Mouse (Mus musculus) testis, adult 2 months (tissue): ENCODE data around the gene Ndufv2. TPM values are rescaled to one million over a fixed set of nuclear protein-coding genes. Genes with fewer than 3 reads are reported as not detected.

Source experiments
- H3K27ac ChIP-seq: fragments of 200-500 bp; 2 replicates; pipeline ENCODE4 v1.5.1; 2012; ENCODE audit warnings: low read depth, low read length; ENCODE audit not compliant: control insufficient read depth, insufficient read depth
- H3K27me3 ChIP-seq: fragments of 200-500 bp; 2 replicates; pipeline ENCODE4 v1.6.1; 2012; ENCODE audit warnings: mild to moderate bottlenecking, low read length, moderate library complexity; ENCODE audit not compliant: control insufficient read depth, insufficient read depth
- H3K36me3 ChIP-seq: fragments of 200-500 bp; 2 replicates; pipeline ENCODE4 v1.6.1; 2012; ENCODE audit warnings: mild to moderate bottlenecking, low read length; ENCODE audit not compliant: control insufficient read depth, insufficient read depth
- H3K4me1 ChIP-seq: fragments of 200-500 bp; 2 replicates; pipeline ENCODE4 v1.6.1; 2012; ENCODE audit warnings: low read length; ENCODE audit not compliant: control insufficient read depth, insufficient read depth
- H3K4me3 ChIP-seq: fragments of 200-500 bp; 2 replicates; pipeline ENCODE4 v1.5.1; 2012; ENCODE audit warnings: low read depth, mild to moderate bottlenecking, low read length, moderate library complexity, mixed read lengths; ENCODE audit not compliant: control insufficient read depth
- CTCF ChIP-seq: fragments of 200-500 bp; IDR thresholded peaks from 2 replicates; pipeline ENCODE4 v1.5.1; 2012; ENCODE audit warnings: low read depth, mild to moderate bottlenecking, inconsistent platforms, low read length, moderate library complexity; ENCODE audit not compliant: control insufficient read depth, insufficient read depth, insufficient replicate concordance
- POLR2A ChIP-seq: fragments of 200-500 bp; IDR thresholded peaks from 2 replicates; pipeline ENCODE4 v1.6.1; 2012; ENCODE audit warnings: low read depth, mild to moderate bottlenecking, inconsistent platforms, low read length, moderate library complexity; ENCODE audit not compliant: control insufficient read depth
- polyA plus RNA-seq: library from polyadenylated mRNA; depleted of rRNA; stranded (reverse); fragments of >200 nt; gene quantifications from 2 replicates; pipeline ENCODE4 v1.2.3, GENCODE M21; 2012

Gene Ndufv2
- polyA plus RNA-seq, 1 experiment = 152 TPM

DNA sequence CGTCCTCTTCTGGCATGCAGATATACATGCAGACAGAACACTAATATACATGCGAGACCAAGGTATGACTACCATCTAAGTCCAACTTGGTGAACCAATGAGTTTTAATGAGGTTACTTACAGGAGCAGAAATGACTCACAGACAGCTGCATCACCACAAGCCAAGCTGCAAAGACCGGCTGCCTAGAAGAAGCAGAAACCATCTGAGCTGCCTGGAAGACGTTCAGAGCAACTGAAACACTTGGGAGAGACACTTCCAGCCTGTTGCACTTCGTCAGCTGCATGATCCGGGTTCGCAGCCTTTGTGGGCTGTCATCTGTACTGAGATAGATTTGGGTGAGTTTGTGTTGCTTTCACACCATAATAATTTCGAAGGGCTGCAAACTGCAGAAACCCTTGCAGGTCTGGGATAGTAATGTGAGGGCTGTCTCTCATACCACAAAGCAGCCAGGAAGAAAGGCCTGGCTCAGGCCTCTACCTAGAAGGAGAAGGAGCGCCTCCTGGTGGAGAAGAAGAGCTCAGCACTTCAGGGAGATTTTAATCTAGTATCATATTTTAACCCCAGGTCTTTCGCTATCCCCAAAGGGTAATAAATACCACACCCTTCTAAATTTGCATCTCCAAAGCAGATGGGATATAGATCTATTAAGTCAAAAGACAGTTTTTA is 5.4 kb upstream of the Ndufv2 start:
- Histone ChIP-seq H3K36me3 (no peaks in the 10 kb centered on the region), H3K4me3 (no peak overlapping the region), H3K4me1 (peaks cover 6% of the 10 kb centered on the region), H3K27ac (no peak overlapping the region), H3K27me3 (no peaks in the 10 kb centered on the region)
- TF ChIP-seq POLR2A (no peak), CTCF (peak; percentile 47; the same call in 1 of the 2 replicates)

DNA sequence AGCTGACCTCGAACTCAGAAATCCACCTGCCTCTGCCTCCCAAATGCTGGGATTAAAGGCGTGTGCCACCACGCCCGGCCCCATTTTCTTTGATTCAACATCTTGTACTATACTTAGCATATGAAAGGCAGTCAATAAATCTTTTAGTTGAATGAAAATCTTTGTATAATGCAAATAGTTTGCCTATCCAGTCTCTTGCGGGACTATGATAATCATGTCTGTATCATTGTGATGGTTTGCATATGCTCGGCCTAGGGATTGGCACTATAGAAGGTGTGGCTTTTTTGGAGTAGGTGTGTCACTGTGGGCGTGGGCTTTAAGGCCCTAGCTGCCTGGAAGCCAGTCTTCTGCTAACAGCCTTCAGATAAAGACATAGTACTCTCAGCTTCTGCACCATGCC is 2.7 kb upstream of the Ndufv2 start:
- H3K27ac ChIP-seq = no peak overlapping the region
- no peak overlapping the region for H3K4me3 ChIP-seq

DNA sequence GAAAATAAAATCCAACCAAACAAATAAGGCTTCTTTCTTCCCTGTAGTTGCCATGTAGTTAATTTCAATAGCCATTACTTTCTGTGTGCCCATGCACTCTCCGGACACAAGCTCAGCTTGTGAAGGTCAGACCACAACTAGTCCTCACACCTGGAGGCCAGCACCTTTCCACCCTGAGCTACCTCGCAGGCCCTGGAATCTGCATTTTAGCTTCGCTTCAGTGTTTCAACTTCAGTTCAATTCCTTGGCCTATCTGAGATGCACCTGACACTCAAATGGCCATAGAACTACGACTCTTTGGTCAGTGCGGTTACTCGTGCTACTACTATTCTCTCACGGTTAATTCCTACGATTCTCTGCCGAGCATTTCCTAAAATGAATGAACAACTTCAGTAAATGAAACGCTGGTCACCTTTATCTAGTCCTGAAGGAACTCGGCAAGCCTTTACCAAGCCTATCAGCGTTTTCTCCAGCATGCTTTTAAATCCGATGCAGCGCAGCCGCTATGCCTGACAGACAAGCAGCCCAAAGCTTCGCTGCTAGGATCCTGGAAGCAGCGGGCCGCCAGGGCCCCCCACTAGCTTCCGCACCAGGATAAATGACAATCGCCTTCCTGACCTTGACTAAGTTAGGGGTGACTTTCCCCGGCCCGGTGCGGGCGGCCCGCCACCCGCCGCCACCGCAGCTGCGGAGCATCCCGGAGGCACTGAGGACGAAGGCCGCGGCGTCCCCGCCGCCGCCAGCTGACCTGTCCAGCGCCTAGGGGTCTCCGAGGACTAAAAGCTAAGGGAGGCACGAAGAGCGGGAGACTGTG is 586 bp downstream of the Ndufv2 start:
- no peak for TF ChIP-seq CTCF
- no peak for TF ChIP-seq POLR2A
- H3K4me3 ChIP-seq = peak overlapping the region; percentile 99
- peaks cover 5% of the 10 kb centered on the region for H3K4me1 ChIP-seq
- H3K36me3 ChIP-seq = no peaks in the 10 kb centered on the region
- H3K27me3 ChIP-seq = no peaks in the 10 kb centered on the region
- H3K27ac ChIP-seq = peak overlapping the region; percentile 94

More for the DNA sequence above, 2.7 kb upstream of the Ndufv2 start:
- Histone ChIP-seq H3K36me3 (no peaks in the 10 kb centered on the region), H3K4me1 (peaks cover 5% of the 10 kb centered on the region), H3K27me3 (no peaks in the 10 kb centered on the region)
- TF ChIP-seq POLR2A (no peak), CTCF (no peak)

DNA sequence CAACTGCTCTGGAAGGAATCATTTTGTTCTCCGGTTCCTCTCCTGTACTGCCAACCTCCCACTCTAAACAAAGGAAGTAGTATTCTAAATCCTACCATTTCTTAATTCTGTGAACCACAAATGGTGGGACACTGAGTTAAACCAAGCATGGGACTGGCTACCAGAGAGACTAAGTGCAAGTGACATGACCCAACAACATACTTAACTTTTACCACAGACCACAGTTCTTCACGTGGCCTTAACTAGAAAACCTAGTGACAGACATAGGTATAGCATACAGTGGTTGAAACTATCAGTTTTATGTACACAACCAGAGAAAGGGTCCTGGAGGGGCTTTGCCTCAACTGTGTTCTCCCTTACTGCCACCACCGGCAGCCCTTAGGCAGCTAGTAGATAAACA is 8.7 kb downstream of the Ndufv2 start:
- Histone ChIP-seq H3K36me3 (no peaks in the 10 kb centered on the region), H3K27ac (no peak overlapping the region), H3K27me3 (no peaks in the 10 kb centered on the region), H3K4me3 (no peak overlapping the region), H3K4me1 (no peaks in the 10 kb centered on the region)
- TF ChIP-seq CTCF = no peak
- TF ChIP-seq POLR2A = no peak

- H3K27ac ChIP-seq = no peak overlapping the region
- TF ChIP-seq POLR2A = no peak
- TF ChIP-seq CTCF = no peak
- H3K4me1 ChIP-seq = no peaks in the 10 kb centered on the region
- no peaks in the 10 kb centered on the region for H3K27me3 ChIP-seq
- no peak overlapping the region for H3K4me3 ChIP-seq
- H3K36me3 ChIP-seq = no peaks in the 10 kb centered on the region
Observed at GRCm38 (mm10) chr17:66092065-66092464, 9.3 kb downstream of the Ndufv2 start.

GRCm38 (mm10) chr17:66091392-66091791 is 10.0 kb downstream of the Ndufv2 start:
- no peak overlapping the region for H3K27ac ChIP-seq
- no peak overlapping the region for H3K4me3 ChIP-seq
- TF ChIP-seq POLR2A = no peak
- TF ChIP-seq CTCF = no peak
- H3K36me3 ChIP-seq = peaks cover 1% of the 10 kb centered on the region; the same call in 1 of the 2 replicates
- no peaks in the 10 kb centered on the region for H3K4me1 ChIP-seq
- no peaks in the 10 kb centered on the region for H3K27me3 ChIP-seq

GRCm38 (mm10) chr17:66090251-66090650 is 11.1 kb downstream of the Ndufv2 start:
- Histone ChIP-seq H3K27me3 (no peaks in the 10 kb centered on the region), H3K36me3 (peaks cover 1% of the 10 kb centered on the region; the same call in 1 of the 2 replicates), H3K27ac (no peak overlapping the region), H3K4me3 (no peak overlapping the region), H3K4me1 (no peaks in the 10 kb centered on the region)
- TF ChIP-seq CTCF (no peak), POLR2A (no peak)

- no peak overlapping the region for H3K27ac ChIP-seq
- no peaks in the 10 kb centered on the region for H3K27me3 ChIP-seq
- peaks cover 1% of the 10 kb centered on the region; the same call in 1 of the 2 replicates for H3K36me3 ChIP-seq
- H3K4me3 ChIP-seq = no peak overlapping the region
- no peaks in the 10 kb centered on the region for H3K4me1 ChIP-seq
- no peak for TF ChIP-seq POLR2A
- no peak for TF ChIP-seq CTCF
Observed at GRCm38 (mm10) chr17:66085038-66085437, 16.3 kb downstream of the Ndufv2 start.
